Mouse (Mus musculus) urinary bladder, adult 18-20 months (tissue): ENCODE results near the gene Mbnl2.

Source experiments
- DNase-seq, 2 experiments: peaks; one replicate each; pipeline ENCODE4 v3.0.0; 2022; ENCODE audit warnings: low spot score in 2 of 2, mixed read lengths in 2 of 2

The Mbnl2 gene

DNA sequence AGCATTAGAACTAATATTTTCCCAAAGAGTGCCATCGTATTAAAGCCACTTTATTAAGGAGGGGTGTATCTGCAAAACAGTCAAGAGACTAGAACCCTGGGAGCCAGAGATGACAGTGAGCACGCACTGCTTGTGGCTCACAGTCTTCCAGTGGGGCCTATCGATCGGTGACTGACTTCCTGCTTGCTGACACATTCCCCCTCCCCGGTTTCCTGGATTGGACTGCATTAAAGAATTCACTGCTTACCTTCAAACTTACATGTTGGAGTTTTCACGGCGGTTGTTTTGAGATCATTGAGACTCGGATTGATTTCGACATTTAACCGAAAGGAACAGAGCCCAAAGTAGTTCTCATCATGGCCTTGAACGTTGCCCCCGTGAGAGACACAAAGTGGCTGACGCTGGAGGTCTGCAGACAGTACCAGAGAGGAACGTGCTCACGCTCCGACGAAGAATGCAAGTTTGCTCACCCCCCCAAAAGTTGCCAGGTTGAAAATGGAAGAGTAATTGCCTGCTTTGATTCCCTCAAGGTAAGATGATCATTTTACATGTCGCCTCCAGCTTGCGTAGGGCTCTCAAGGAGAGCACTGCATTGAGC is 49.5 kb downstream of the Mbnl2 start:
- no peak for DNase-seq

DNA sequence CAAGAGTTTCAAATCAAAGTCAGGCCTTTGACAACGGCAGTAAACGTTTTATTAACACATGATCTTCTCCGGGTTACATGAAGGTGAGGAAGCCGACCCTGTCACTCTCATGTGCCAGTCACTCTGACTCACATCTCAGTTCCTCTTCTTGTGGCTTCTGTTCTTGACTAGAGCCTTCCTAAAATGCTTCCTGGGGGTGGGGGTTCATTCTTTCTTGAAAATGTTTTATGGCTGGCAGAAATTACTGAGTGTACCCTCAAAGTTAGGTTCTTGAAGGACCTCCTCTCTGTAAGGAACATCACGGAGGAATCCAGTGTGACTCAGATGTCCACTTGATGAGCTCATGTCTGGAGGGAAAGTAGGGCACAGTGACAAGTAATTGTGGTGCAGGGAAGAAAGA is 50.2 kb downstream of the Mbnl2 start:
- no peak for DNase-seq

DNA sequence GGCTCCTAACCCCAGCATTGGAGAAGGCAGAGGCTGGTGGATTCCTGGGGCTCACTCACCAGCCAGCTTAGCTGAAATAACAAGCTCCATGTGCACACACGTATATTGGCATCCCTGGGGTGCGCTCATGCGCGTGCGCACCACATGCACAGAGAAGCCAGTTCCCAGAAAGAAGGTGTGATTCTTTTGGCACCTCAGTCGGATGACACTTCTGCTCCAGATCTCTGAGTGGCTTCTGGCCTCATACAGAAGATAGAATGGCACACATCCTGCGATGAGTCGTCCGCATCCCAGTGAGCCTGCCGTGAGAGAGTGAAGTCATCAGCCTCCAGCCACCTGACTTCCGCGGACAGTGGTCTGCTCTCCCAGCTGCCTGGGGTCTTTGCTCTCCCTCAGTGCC is 55.0 kb downstream of the Mbnl2 start:
- DNase-seq = no peak

DNA sequence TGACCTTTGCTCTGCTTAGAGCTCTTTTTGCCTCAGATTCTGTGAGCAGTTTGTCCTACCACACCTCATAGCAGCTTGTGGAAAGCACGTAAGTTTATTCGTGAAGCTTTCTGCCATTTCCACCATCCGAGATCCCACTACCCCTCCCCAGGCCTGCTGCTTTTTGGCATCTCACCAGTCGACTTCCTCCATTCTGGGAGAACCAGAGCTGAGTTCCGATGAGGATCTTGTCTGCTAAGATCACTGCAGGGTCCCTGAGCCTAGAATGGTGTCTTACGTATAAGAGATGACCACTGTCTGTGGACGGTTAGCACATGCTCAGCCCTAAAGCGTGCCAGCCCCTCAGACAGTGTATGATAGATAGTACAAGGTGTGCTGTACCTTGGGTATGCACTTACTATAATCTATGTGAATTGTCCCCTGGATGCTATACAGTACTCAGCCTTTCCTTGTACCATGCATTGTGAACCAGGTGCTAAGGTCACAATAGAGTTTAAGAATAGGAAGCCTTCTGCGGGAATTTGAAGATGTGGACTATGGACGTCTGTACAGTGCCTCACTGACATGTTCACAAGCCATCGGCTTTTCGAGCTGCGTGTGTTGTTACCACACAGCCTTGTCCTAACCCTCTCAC is 55.5 kb downstream of the Mbnl2 start:
- DNase-seq = no peak

DNA sequence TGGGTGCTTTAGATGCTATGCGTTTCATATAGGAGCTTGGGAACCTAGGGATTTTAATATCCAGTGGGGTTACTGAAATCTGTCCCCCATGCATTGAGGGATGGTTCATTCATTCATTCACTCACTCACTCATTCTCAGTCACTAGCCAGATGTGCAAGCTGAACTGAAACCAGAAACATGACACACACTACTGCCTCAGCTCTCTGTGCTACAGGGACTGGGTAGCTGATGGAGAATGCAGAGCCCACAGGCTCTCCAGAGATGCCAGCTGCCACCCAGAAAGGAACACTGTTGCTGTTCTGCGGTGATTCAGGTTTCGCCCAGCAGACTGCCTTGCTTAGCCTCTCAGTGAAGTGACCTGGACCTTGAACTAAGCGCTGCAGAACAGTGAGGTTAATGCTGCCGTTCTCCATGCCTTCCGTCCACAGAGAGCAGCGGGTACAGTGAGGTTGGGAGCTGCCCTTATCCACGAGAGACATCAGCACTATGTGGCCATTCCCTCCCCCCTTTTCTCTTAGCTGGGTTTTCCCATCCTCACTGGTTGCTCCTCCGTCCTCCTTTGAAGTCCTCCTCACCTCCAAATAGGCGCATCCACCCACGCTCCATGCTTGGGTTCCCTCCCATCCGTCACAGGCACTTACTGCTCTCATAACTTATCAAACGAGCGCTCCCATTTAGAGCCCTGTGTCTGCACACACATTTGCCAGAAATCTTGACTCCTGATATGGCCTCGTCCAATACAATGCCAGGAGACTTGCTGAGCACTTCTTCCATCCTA is 58.2 kb downstream of the Mbnl2 start:
- no peak for DNase-seq

DNA sequence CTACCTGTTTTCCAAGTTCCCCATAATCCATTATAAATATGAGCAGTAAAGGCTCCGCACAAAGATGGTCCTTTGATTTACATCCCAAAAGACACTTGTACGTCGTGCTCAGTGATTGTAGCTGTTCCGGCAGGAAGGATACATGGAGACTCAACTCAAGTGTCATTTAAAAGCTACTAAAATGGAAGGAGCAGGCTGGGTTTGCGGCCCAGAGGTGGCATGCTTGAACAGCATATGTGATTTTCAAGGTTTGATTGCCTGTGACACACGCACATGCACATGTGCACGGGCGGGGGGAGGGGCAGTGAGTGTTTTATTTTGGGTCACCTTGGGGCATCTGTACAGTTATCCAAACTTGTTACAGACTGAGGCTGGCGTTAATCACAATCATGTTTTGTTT is 59.9 kb downstream of the Mbnl2 start:
- no peak for DNase-seq

DNA sequence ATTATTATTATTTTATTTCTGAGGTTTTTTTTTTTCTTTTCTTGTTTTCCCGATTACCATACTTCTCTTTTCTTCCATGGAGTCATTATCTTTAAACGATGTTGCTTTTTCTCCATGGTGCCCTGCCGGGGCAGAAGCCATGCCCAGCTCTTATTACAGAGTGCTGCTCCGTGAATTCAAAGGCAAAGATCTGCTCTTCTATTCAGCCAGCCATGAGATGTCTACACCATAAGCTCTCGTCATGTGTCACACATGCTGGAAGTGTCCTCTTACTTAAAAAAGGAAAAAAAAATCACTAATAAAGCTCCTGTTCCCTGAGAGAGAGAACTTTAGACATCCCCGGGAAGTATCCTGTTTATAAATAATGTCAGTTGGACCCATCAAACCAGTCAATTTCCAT is 60.4 kb downstream of the Mbnl2 start:
- no peak for DNase-seq

DNA sequence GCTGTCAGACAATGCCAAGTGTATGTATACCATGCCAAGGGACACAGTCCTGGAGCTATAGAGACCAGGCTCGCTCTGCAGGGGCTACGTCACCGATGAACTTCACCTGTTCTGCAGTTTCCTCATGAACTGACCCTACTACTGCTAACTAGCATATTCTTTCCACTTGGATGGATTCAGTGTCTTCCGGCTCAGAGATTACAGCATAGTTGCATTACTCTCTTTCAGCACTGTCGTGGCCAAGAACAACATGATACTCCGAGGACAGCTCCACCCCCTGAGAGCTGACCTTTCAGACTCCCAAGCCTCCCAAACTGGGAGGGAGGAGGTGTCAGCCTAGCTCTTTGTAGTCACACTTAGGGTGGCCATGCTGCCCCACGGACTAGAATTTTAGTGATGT is 60.9 kb downstream of the Mbnl2 start:
- peak in 1 of 2 experiments; percentile 47 for DNase-seq

DNA sequence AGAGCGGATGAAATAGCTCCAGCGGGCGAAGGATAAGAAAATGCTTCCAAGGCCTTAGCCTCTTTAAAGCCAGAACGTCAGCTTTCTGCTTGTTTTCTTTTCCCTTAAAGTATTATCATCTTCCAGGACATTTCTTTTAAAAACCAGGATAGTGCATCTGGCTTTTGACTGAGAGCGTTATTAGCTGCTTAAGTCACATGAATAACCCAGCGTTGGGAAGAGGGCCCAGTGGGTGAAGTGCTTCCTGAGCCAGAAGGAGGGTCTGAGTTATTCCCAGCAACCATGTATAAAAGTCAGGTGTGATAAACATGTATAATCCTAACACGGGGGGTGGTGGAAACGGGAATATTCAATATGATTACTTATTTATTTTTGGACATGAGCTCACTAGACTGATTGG is 61.4 kb downstream of the Mbnl2 start:
- no peak for DNase-seq

DNA sequence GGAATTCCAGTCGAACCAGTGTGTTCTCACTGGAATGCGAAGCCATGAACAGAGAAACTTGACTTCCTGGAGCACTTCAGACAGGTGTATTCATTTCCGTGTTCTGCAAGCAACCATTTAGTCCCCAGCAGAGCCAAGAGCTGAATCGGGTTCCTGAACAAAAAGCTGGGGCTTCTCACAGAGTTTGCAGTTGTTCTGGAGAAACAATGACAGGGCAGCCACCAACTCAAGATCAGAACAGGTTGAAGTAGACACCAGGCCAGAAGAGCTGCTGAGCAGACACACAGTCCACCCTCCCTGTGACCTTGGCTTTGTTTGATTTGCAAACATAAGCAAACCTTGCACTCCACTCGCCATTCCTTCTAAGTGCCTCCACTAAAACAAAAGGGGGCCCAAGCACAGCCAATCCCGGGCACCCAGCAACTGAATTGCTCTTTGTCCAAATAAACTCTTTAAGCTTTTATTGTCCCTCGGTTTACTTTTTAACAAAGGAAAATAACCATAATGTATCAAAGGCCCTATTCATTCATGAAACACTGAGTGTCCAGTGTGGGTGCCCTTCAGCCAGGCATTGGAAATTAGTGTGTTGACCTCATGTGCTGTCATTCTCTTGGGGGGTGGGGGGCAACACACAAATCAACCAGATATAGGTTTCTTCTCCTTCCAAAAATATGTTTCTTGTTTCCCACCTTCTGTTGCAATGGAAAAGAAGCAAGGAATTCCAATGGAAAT is 62.4 kb downstream of the Mbnl2 start:
- no peak for DNase-seq

DNA sequence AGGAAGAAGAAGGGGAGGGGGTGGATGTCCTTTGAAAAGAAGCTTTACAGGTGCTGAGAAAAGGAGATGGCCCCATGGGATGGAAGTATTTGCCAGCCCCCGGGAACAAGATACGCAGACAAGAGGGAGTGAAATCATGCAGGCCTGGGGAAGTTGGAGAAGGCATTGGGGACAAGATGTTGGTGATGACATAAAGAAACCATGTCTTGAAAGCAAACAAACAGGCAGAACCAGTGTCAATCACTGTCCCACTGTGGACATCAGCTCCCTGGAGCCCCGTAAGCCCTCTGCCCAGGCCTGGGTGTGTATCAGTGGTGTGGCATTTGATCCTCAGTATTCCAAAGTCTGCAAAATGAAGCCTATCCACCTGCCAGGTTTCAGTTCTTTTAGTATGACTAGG is 63.2 kb downstream of the Mbnl2 start:
- no peak for DNase-seq

DNA sequence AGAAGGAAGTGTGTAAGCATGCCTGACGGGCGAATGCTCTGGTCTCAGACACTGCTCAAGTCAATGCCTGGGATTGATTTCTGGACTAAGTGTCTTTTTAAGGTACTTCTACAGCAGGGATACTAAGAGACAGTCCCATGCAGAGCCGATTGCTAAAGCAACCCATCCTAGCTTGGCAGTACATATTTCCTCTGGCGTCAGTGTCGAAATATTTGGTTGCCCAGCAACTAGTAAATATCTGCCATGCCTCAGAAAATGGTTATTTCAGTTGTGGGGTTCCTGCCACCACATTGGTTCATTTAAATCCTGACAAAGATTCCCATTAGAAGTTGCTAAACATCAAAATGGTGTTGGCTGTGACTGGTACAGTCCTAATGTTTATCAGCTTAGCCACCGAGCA is 66.4 kb downstream of the Mbnl2 start:
- DNase-seq = no peak

DNA sequence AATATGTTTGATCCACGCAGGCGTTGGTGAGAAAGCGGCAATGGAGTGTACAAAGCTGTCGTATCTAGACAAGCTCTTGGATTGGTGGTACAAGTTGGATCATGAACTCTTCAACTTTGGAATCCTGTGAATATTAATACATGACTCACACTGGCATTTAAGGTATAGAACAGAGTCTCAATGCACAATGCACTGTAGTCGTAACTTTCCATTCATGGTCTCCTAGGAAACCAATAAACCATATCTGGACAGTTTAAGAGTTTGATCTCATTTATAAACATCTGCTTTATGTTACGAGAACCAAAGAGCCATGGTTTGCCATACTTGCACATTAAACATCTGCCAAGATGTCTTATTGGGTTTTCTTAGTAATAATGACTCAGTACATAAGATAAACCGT is 66.9 kb downstream of the Mbnl2 start:
- DNase-seq = no peak

DNA sequence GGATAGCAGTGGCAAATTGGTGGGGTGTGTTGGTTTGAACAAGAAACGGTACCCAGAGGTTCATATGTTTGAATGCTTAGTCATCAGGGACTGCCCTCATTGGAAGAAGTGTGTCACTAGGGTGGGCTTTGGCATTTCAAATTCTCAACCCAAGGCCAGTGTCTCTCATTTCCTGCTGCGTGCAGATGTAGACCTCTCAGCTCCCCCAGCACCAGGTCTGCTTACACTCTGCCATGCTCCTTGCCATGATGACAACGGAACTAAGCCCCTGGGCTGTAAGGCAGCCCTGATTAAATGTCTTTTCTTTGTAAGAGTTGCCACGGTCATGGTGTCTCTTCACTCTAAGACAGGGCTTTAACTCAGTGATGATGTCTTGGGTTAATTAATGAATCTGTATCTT is 69.2 kb downstream of the Mbnl2 start:
- DNase-seq = no peak

DNA sequence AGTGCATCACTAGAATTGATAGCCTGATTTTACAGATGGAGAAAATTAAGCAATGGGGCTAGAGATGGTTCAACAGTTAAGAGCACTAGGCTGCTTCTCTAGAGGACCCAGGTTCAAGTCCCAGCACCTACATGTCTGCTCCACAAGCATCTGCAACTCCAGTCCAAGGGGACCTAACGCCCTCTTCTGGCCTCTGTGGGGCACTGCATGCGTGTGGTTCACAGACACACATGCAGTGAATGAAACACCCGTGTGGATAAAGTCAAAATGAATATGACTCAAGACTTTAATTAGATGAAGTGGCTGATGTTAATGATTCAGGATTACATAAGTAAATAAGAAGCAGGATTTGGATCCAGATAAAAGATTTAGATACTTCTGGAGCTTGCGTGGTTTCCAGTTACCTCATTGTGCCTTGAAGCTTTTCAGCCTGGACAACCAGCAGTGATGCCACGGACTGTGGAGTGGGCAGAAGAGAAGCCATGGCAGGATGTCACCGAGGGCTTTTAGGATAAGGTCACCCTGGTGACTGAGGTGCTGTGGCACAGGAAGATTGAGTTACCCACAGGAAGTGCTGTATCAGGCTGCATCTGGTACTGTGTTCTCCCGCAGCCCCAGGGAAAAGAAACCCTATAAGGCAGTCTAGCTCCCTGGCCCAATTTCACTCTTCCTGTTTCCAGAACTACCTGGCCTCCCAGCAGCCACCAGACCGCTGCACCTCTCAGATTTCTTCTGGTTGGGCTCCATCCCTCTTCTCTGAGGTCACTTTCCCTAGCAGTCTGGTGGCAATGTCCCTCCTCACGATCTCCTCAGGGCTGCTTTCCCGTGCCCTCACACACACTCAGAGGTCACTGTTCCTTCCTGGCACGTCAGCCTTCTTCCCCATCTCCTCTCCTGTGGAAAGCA is 72.2 kb downstream of the Mbnl2 start:
- DNase-seq = no peak

DNA sequence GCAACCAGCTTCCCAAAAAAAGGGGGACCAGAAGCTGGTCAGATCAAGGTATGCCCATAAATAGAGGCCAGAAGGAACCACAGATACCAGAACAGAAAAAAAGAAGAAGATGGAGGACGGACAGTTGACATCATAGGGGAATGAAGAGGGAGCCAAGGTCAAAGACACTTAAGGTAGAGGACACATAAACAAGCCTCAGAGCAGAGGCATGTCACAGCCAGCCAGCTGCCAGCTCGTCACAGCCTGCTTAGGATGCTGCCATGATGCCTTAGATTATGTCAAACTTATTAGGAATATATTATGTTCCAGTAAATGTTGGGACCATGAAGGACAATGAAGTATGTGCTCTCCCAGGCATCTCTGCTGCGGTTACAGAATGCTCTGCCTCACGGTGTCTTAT is 73.9 kb downstream of the Mbnl2 start:
- no peak for DNase-seq

DNA sequence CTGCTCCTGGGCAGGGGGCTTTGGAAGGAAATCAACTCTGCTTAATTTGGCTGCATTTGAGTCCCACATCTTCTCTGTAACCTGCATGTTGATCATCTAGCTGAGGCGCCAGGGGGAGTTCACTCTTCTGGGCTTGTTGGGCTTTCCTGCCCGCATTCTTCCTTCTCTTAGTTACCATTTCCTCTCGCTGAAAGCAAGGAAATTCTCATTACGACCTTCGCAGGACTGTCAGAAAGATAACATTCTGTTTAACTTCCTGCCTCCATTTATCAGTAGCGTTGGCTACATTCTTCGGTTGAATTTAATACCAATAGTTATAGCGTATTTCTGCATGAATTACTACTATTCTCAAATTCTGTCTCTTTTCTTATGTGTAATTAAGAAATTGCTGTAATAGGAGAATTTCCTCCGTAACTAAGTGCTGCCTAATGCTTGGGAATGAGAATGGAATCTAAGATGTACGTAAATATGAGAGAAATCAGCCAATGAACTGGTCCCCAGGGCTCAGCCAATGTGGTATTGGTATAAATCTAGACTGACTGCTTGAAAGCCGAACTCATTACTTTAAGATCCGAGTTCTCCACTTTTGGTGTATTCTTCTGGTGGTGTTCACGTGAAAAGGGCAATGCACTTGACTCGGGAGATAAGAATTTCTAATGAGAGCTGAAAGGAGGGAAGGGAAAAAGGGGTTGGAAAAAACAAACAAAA is 76.8 kb downstream of the Mbnl2 start:
- no peak for DNase-seq

DNA sequence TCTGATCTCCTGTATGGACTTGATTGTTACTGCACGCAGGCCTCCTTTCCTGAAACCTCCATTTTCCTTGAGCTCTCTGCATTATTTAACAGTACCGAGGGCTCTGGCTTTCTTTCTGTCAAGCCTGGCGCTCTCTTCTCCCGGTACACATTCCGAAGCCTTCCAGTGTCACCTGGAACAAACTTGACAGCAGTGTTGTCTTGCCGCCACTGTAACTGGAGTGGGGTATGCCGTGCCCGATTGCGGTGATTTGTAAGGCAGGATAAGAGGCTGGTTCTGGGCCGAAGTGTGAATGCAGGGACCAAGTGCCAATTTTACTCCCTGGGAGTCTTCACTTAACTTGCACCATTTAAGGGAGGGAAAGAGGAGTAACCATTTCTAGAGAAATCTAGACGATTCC is 77.7 kb downstream of the Mbnl2 start:
- no peak for DNase-seq

DNA sequence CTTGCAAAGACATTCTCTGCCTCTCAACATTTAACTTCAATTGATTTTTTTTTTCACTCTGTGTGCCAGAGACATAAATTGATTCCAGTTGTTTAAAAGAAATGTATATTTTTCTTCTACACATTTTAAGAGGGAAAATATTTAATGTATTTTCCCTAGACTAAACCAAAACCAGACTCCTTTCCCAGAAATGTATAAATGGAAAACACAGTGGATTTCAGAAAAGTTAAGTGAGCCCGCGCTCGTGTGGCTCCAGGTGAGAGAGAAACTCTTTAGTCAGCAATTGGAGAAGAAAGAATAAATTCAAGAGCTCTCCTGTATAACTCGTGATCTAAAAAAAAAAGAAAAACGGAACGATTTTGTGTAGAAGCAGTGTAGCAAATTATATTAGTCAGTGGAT is 79.1 kb downstream of the Mbnl2 start:
- no peak for DNase-seq

DNA sequence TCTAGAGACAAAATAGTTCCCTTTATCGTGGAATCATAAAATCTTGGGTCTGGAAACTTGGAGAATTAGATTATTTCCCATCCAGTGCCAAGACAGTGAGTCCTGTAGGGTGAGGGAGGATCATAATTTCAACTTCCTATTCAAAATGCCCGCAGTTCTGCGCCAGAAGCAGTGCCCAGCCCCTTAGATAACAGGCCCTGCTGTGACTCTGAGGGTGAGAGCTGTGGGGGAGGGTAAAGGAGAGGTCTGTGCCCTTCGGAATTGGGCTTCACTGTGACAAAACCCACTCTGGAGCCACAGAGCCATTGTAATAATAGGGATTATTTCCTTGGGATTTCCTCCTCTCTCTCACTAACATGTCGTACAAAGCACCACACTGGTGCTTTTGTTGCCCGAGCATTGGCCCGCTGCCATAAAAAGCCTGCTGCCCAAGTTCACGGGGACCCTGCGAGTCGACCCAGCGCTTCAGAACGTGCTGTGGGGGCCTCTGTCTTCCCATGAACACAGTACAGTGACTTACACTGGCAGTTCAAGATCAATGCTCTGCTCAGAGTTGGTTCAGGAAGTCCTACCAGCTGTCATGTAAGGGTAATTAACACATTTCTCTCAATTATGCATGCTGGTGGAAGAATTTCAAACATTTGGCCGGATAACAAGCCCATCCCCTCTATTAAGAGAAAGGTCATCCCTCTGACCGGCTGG is 79.7 kb downstream of the Mbnl2 start:
- DNase-seq = no peak
